In the genomic region with DNA sequence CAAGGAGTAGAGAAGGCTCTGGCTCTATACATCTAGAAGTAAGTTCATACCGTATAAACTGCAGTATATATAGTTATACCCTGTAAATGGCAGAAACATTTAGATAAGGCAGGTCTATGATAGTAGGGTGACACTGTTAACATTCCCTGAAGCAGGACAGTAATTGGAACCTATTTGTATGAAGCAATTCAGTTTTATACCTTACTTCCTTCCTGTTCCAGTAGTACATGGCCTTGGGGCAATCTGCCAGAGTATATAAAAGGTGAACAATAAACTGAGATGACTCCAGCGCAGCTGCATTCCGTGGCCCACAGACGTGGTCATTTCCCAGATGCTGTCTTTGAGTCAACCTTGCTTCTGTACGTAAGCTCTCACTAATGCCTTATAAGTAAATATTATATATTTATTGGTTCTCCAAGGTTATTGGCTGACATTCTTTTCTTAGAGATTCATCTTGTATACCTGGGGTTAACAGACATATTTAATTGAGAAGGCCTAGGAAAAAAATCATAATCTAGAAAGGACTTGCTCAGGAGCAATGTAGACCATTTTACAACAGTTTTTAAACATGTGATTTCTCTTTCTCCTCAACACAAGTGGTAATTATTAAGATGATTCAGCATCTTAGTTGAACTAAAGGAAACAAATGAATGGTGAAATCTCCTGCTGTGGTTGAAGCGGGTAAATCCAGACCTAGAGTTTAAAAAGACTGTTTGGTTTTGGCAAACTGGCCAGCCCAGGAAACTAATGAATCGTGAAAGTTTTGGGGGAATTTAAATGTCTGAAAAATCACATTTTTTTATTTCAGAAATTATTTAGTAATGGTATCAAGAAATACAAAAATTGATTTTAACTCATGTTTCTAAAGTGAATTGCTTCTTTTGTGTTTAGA, we compare ENCODE assay signal across 45 mouse cellular contexts. TPM values are rescaled to one million over a fixed set of nuclear protein-coding genes. Genes with fewer than 3 reads are reported as not detected.
DNase-seq lines count a peak whose midpoint lies in the region; ATAC-seq and TF ChIP-seq lines count a peak whose summit lies in the region.
"Had no signal": no experiment of that assay in that cellular context is flagged by ENCODE, and none has a peak within 500 bp of the region (broad histone marks: within the 10 kb centered on the region; RNA-seq: fewer than 3 reads in every experiment).

A gene (plus strand): TSS at position 294 of the 892 bp plus-strand sequence.

- H3K4me1 ChIP-seq in midbrain, embryonic 14.5 days (ENCODE audit: control insufficient read depth, insufficient read depth, low read length), result no peaks in the 10 kb centered on the region
- H3K4me1 ChIP-seq in midbrain, postnatal 0 days (ENCODE audit: insufficient read depth, low read length), result no peaks in the 10 kb centered on the region
- H3K4me1 ChIP-seq in embryonic fibroblast, embryonic 13.5 days (ENCODE audit: control insufficient read depth, insufficient read depth, low read length), result no peaks in the 10 kb centered on the region
- no peaks in the 10 kb centered on the region for H3K4me1 ChIP-seq in intestine, embryonic 14.5 days (replicated peaks; ENCODE audit: control insufficient read depth, insufficient read depth, low read length)
- no peaks in the 10 kb centered on the region for H3K4me1 ChIP-seq in heart, embryonic 12.5 days (replicated peaks)
- H3K4me1 ChIP-seq: embryonic facial prominence, embryonic 10.5 days; embryonic facial prominence, embryonic 15.5 days; forebrain, embryonic 10.5 days; forebrain, embryonic 15.5 days; heart, embryonic 15.5 days; hindbrain, embryonic 12.5 days; liver, embryonic 15.5 days; megakaryocyte, embryonic 14.5 days; midbrain, embryonic 12.5 days had no signal

- H3K27me3 ChIP-seq in midbrain, embryonic 14.5 days (ENCODE audit: control insufficient read depth, insufficient read depth, low read length), result no peaks in the 10 kb centered on the region
- no peaks in the 10 kb centered on the region for H3K27me3 ChIP-seq in midbrain, postnatal 0 days (ENCODE audit: insufficient read depth, low read length)
- H3K27me3 ChIP-seq in intestine, embryonic 14.5 days (replicated peaks; ENCODE audit: control insufficient read depth, insufficient read depth, low read length), result no peaks in the 10 kb centered on the region
- no peaks in the 10 kb centered on the region for H3K27me3 ChIP-seq in heart, embryonic 12.5 days (replicated peaks)
- H3K27me3 ChIP-seq: CH12.LX; embryonic facial prominence, embryonic 15.5 days; forebrain, embryonic 15.5 days; heart, embryonic 15.5 days; hindbrain, embryonic 12.5 days; liver, embryonic 15.5 days; megakaryocyte, embryonic 14.5 days; midbrain, embryonic 12.5 days; Patski had no signal

- no peaks in the 10 kb centered on the region for H3K36me3 ChIP-seq in midbrain, embryonic 14.5 days (ENCODE audit: control insufficient read depth, insufficient read depth, low read length)
- H3K36me3 ChIP-seq in midbrain, postnatal 0 days (ENCODE audit: insufficient read depth, low read length), result no peaks in the 10 kb centered on the region
- H3K36me3 ChIP-seq in intestine, embryonic 14.5 days (ENCODE audit: control insufficient read depth, insufficient read depth, low read length), result no peaks in the 10 kb centered on the region
- no peaks in the 10 kb centered on the region for H3K36me3 ChIP-seq in heart, embryonic 12.5 days
- H3K36me3 ChIP-seq: embryonic facial prominence, embryonic 10.5 days; embryonic facial prominence, embryonic 15.5 days; forebrain, embryonic 10.5 days; forebrain, embryonic 15.5 days; heart, embryonic 15.5 days; hindbrain, embryonic 12.5 days; liver, embryonic 15.5 days; midbrain, embryonic 12.5 days had no signal

- ATAC-seq in midbrain, embryonic 14.5 days (ENCODE audit: low FRiP score, low TSS enrichment), result no peak
- no peak for ATAC-seq in midbrain, postnatal 0 days (ENCODE audit: low FRiP score)
- 0 out of 2 replicates have a peak, but pooled peaks have one; percentile 27 for ATAC-seq in intestine, embryonic 14.5 days (replicated peaks; ENCODE audit: low FRiP score, low TSS enrichment, low read depth)
- no peak for ATAC-seq in heart, embryonic 12.5 days (ENCODE audit: insufficient number of reproducible peaks, low FRiP score)
- ATAC-seq: forebrain, embryonic 15.5 days; Patski had no signal

- H3K27ac ChIP-seq in midbrain, embryonic 14.5 days (replicated peaks; ENCODE audit: low read depth, low read length), result no peak within 1 kb of the TSS
- H3K27ac ChIP-seq in midbrain, postnatal 0 days (ENCODE audit: low read depth, low read length), result no peak within 1 kb of the TSS
- H3K27ac ChIP-seq in embryonic fibroblast, embryonic 13.5 days (ENCODE audit: insufficient read depth, low read length), result peak within 1 kb of the TSS; percentile 34; the same call in 1 of the 2 replicates
- no peak within 1 kb of the TSS for H3K27ac ChIP-seq in intestine, embryonic 14.5 days (ENCODE audit: low read depth)
- no peak within 1 kb of the TSS for H3K27ac ChIP-seq in heart, embryonic 12.5 days (ENCODE audit: poor library complexity, severe bottlenecking)
- H3K27ac ChIP-seq: embryonic facial prominence, embryonic 10.5 days; embryonic facial prominence, embryonic 15.5 days; forebrain, embryonic 10.5 days; forebrain, embryonic 15.5 days; gastrocnemius, adult 2 months; heart, embryonic 15.5 days; hindbrain, embryonic 12.5 days; liver, embryonic 15.5 days; midbrain, embryonic 12.5 days had no signal

- TF ChIP-seq POLR2A in embryonic fibroblast, embryonic 13.5 days (IDR thresholded peaks at IDR 0.05; ENCODE audit: low read depth, low read length), result no peak

- no peak within 1 kb of the TSS for H3K4me2 ChIP-seq in midbrain, embryonic 14.5 days (ENCODE audit: low read length)
- H3K4me2 ChIP-seq in midbrain, postnatal 0 days (ENCODE audit: low read depth, low read length, poor library complexity, severe bottlenecking), result no peak within 1 kb of the TSS
- H3K4me2 ChIP-seq in intestine, embryonic 14.5 days (ENCODE audit: low read length), result no peak within 1 kb of the TSS
- no peak within 1 kb of the TSS for H3K4me2 ChIP-seq in heart, embryonic 12.5 days
- H3K4me2 ChIP-seq: embryonic facial prominence, embryonic 15.5 days; forebrain, embryonic 15.5 days; heart, embryonic 15.5 days; hindbrain, embryonic 12.5 days; liver, embryonic 15.5 days; midbrain, embryonic 12.5 days had no signal

- DNase-seq in midbrain, embryonic 14.5 days, result peak; percentile 8
- DNase-seq in midbrain, postnatal 0 days (ENCODE audit: low spot score), result no peak
- DNase-seq in intestine, embryonic 14.5 days (ENCODE audit: low spot score), result no peak
- DNase-seq in heart, adult 18-20 months, result no peak
- no peak for DNase-seq in urinary bladder, postnatal 10 days (ENCODE audit: low spot score)
- DNase-seq in cerebellum, adult 8-10 months, result no peak
- DNase-seq: adrenal gland, postnatal 25 days; B cell, adult 2 months; cerebellum, adult 18-20 months; cerebellum, postnatal 14 days; gastrocnemius, adult 2 months; gastrocnemius, postnatal 36 days; heart, postnatal 36 days; kidney, adult 2 months; kidney, postnatal 36 days; layer of hippocampus, postnatal 36 days; lung, postnatal 4 days; retina, postnatal 1 day; right cerebral cortex, postnatal 14 days had no signal

- H3K9ac ChIP-seq in midbrain, embryonic 14.5 days (replicated peaks; ENCODE audit: low read length), result no peak within 1 kb of the TSS
- no peak within 1 kb of the TSS for H3K9ac ChIP-seq in midbrain, postnatal 0 days (replicated peaks; ENCODE audit: low read length, poor library complexity, severe bottlenecking)
- H3K9ac ChIP-seq in intestine, embryonic 14.5 days (ENCODE audit: low read length), result no peak within 1 kb of the TSS
- H3K9ac ChIP-seq in heart, embryonic 12.5 days, result no peak within 1 kb of the TSS
- H3K9ac ChIP-seq: embryonic facial prominence, embryonic 15.5 days; forebrain, embryonic 15.5 days; heart, embryonic 15.5 days; hindbrain, embryonic 12.5 days; liver, embryonic 15.5 days; midbrain, embryonic 12.5 days had no signal

- no peak for TF ChIP-seq CTCF in midbrain, postnatal 0 days (IDR thresholded peaks at IDR 0.05)
- no peak for TF ChIP-seq CTCF in embryonic fibroblast, embryonic 13.5 days (IDR thresholded peaks at IDR 0.05; ENCODE audit: borderline replicate concordance, insufficient read depth, low read length)

- WGBS in midbrain, embryonic 14.5 days, result 84% methylated on average over 7 of the region's 7 CpGs
- WGBS in midbrain, postnatal 0 days, result 81% methylated on average over 7 of the region's 7 CpGs
- WGBS in intestine, embryonic 14.5 days, result 74% methylated on average over 7 of the region's 7 CpGs
- 77% methylated on average over 7 of the region's 7 CpGs for WGBS in heart, embryonic 12.5 days

- H3K9me3 ChIP-seq in midbrain, embryonic 14.5 days (ENCODE audit: control insufficient read depth, low read length), result no peaks in the 10 kb centered on the region
- no peaks in the 10 kb centered on the region for H3K9me3 ChIP-seq in midbrain, postnatal 0 days (ENCODE audit: low read length)
- no peaks in the 10 kb centered on the region for H3K9me3 ChIP-seq in intestine, embryonic 14.5 days (ENCODE audit: control insufficient read depth, low read length)
- H3K9me3 ChIP-seq in heart, embryonic 12.5 days (replicated peaks), result no peaks in the 10 kb centered on the region
- H3K9me3 ChIP-seq: embryonic facial prominence, embryonic 10.5 days; embryonic facial prominence, embryonic 15.5 days; forebrain, embryonic 10.5 days; forebrain, embryonic 15.5 days; heart, embryonic 15.5 days; hindbrain, embryonic 12.5 days; liver, embryonic 15.5 days; megakaryocyte, embryonic 14.5 days; midbrain, embryonic 12.5 days had no signal

- no peak within 1 kb of the TSS for H3K4me3 ChIP-seq in midbrain, embryonic 14.5 days (replicated peaks; ENCODE audit: low read depth, low read length)
- H3K4me3 ChIP-seq in midbrain, postnatal 0 days (ENCODE audit: low read depth, low read length), result no peak within 1 kb of the TSS
- no peak within 1 kb of the TSS for H3K4me3 ChIP-seq in embryonic fibroblast, embryonic 13.5 days (ENCODE audit: insufficient read depth, low read length)
- H3K4me3 ChIP-seq in intestine, embryonic 14.5 days (ENCODE audit: low read depth, low read length), result no peak within 1 kb of the TSS
- H3K4me3 ChIP-seq in heart, embryonic 12.5 days, result no peak within 1 kb of the TSS
- H3K4me3 ChIP-seq: embryonic facial prominence, embryonic 10.5 days; embryonic facial prominence, embryonic 15.5 days; forebrain, embryonic 10.5 days; forebrain, embryonic 15.5 days; gastrocnemius, adult 2 months; heart, embryonic 15.5 days; hindbrain, embryonic 12.5 days; liver, embryonic 15.5 days; megakaryocyte, embryonic 14.5 days; midbrain, embryonic 12.5 days had no signal

RNA-seq across cellular contexts. Expression of the gene that starts here (rescaled TPM):
- not detected in 2 replicates for polyA plus RNA-seq in midbrain, embryonic 14.5 days (2014; fragmentation: Nextera tagmentation; extraction: Ambion mirVana)
- not detected in 2 replicates for total RNA-seq in midbrain, postnatal 0 days (2014; rRNA removed)
- not detected in 2 replicates for polyA plus RNA-seq in midbrain, postnatal 0 days (2015; fragmentation: Nextera tagmentation; extraction: Ambion mirVana)
- not detected in 2 replicates for polyA plus RNA-seq in embryonic fibroblast, embryonic 13.5 days (2011; ENCODE audit: insufficient read length, low read depth, missing spikeins)
- polyA plus RNA-seq in intestine, embryonic 14.5 days (2014; fragmentation: Nextera tagmentation; extraction: Ambion mirVana), result not detected in 2 replicates
- polyA plus RNA-seq in heart, embryonic 12.5 days (2016; fragmentation: Nextera tagmentation; extraction: Ambion mirVana), result not detected in 2 replicates
- not detected for total RNA-seq in heart, adult 18-20 months (2021)
- total RNA-seq: adrenal gland, postnatal 25 days; CH12.LX; ES-E14; gastrocnemius, adult 2 months; gastrocnemius, postnatal 36 days; heart, postnatal 36 days; layer of hippocampus, postnatal 36 days; liver, adult 2 months; monocyte, adult 5-6 weeks had no signal
- polyA plus RNA-seq: brain, embryonic 14.5 days; cortical plate, adult 2 months; embryonic facial prominence, embryonic 10.5 days; embryonic facial prominence, embryonic 15.5 days; forebrain, embryonic 10.5 days; forebrain, embryonic 15.5 days; heart, embryonic 15.5 days; hindbrain, embryonic 12.5 days; kidney, adult 2 months; kidney, embryonic 16.5 days; limb, embryonic 11.5 days; liver, adult 2 months; liver, embryonic 15.5 days; lung, embryonic 16.5 days; midbrain, embryonic 12.5 days; neural tube, embryonic 14.5 days; Patski; small intestine, adult 2 months; stomach, embryonic 14.5 days; testis, adult 2 months; thymus, postnatal 0 days had no signal

Comparison
In these comparisons a context has a peak if more than half of its experiments do, and no peak if none do; other contexts are left out.
1. Peak in DNase-seq in midbrain, embryonic 14.5 days; RNA of the gene not detected or under 1 TPM.
2. Peak in ATAC-seq in intestine, embryonic 14.5 days; RNA of the gene not detected or under 1 TPM.